21 mouse cellular contexts compared by ENCODE assay signal in genomic region chr5:47115882-47116281, GRCm38 (mm10).
"Had no signal": no experiment of that assay in that cellular context is flagged by ENCODE, and none has a peak within 500 bp of the region (broad histone marks: within the 10 kb centered on the region; RNA-seq: fewer than 3 reads in every experiment).

No protein-coding gene starts in this region.

- H3K9ac ChIP-seq: liver, embryonic 14.5 days; liver, postnatal 0 days; lung, embryonic 14.5 days; midbrain, embryonic 12.5 days; neural tube, embryonic 12.5 days; stomach, embryonic 15.5 days had no signal

- ATAC-seq: intestine, postnatal 0 days; liver, postnatal 0 days; lung, postnatal 0 days; midbrain, embryonic 16.5 days had no signal

- H3K27me3 ChIP-seq: megakaryocyte, embryonic 14.5 days; midbrain, embryonic 12.5 days; neural tube, embryonic 12.5 days; stomach, embryonic 15.5 days had no signal

- H3K9me3 ChIP-seq: megakaryocyte, embryonic 14.5 days; midbrain, embryonic 12.5 days; neural tube, embryonic 12.5 days; stomach, embryonic 15.5 days had no signal

- DNase-seq: kidney, adult 2 months; kidney, postnatal 25 days; layer of hippocampus, adult 9-11 months; liver, postnatal 0 days; lung, embryonic 14.5 days; retina, postnatal 1 day; right cerebral cortex, postnatal 25 days; spleen, adult 18-20 months; thymus, adult 18-20 months; thymus, postnatal 36 days had no signal

- H3K4me1 ChIP-seq: megakaryocyte, embryonic 14.5 days; midbrain, embryonic 12.5 days; neural tube, embryonic 12.5 days; stomach, embryonic 15.5 days had no signal

- H3K4me2 ChIP-seq: lung, embryonic 14.5 days; midbrain, embryonic 12.5 days; neural tube, embryonic 12.5 days; stomach, embryonic 15.5 days had no signal

- H3K36me3 ChIP-seq: midbrain, embryonic 12.5 days; neural tube, embryonic 12.5 days; stomach, embryonic 15.5 days had no signal

- H3K4me3 ChIP-seq: layer of hippocampus, adult 2 months; megakaryocyte, embryonic 14.5 days; midbrain, embryonic 12.5 days; myocyte; neural tube, embryonic 12.5 days; stomach, embryonic 15.5 days had no signal

- H3K27ac ChIP-seq: kidney, postnatal 0 days; layer of hippocampus, adult 2 months; liver, embryonic 14.5 days; midbrain, embryonic 12.5 days; neural tube, embryonic 12.5 days; stomach, embryonic 15.5 days had no signal
